Mouse (Mus musculus): ENCODE results near the gene Il6st. TPM values are rescaled to one million over a fixed set of nuclear protein-coding genes. Genes with fewer than 3 reads are reported as not detected.

Gene Il6st
- total RNA-seq, 2 experiments from 2014 or later: 3.6 to 5.4 TPM

DNA sequence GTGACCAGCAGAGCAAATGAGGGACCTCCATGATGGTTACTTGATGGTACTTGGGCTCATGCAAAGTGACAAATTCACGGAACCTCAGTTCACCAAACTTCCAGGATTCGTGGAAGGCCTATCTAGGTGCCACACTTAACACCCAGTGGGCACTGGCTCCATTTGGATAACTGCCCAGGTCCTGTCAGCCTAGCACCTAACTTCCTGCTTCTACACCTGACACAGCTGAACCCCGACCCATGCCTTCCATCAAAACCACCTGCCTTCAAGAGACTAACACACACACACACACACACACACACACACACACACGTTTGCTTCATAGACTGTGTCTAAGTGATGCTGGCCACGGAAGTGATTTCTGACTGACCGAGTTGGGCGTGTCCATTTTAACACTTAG is 47.9 kb downstream of the Il6st start:
- ATAC-seq (replicated peaks; ENCODE audit: low FRiP score, poor library complexity, severe bottlenecking): no peak

DNA sequence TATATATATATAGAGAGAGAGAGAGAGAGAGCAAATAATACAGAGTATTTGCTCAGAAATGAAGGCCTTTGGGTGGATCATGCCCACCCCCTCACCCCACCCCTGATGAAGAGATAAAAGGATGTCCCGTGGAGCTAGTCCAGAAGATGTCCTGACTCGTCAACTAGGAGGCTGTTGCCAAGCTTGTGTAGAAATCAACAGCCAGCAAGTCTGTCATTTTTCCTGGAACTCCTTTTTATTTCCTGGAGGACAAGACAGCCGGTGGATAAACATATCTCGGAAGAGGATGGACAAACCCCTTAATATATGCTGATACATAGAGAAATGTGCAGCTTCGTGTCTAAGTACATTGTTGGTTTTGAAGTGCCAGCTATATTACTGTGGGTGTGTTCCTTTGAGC is 49.0 kb downstream of the Il6st start:
- no peak for ATAC-seq (replicated peaks; ENCODE audit: low FRiP score, poor library complexity, severe bottlenecking)

DNA sequence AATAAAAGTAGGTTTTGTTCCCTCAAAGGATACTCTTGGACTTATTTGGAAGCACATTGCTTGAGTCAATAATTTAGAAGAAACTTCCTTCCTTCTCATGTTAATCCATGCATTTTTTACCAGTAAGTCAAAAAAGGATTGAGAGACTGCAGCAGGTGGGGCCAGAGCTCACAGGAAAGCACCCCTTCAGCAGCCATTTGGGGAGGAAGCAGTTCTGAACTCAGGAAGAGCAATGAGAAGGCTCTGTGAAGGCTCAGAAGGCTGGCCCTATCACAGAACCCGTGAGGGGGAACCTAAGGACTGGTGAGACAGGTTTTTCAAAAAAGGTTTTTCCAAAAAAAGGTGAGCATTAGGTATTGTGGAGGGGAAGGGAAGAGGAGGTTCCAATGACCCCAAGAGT is 50.7 kb downstream of the Il6st start:
- no peak for ATAC-seq (replicated peaks; ENCODE audit: low FRiP score, poor library complexity, severe bottlenecking)

DNA sequence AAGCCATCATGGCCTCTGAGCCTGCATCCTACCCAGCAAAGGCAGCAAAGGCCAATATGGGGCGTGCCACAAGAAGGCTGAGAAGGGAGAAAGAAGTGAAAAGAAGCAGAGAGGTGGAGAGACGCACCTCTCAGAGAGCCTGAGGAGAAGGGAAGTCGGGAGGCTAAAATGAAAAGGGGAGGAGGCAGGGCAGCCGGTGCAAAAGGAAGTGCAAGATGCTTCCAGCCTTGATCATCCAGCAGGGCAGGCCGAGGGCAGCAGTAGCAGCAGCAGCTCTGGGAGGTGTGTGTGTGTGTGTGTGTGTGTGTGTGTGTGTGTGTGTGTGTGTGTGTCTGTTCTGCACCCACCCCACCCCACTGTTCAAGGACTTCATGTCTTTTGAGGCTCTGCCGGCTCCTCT is 58.4 kb downstream of the Il6st start:
- no peak for ATAC-seq (replicated peaks; ENCODE audit: low FRiP score, poor library complexity, severe bottlenecking)

DNA sequence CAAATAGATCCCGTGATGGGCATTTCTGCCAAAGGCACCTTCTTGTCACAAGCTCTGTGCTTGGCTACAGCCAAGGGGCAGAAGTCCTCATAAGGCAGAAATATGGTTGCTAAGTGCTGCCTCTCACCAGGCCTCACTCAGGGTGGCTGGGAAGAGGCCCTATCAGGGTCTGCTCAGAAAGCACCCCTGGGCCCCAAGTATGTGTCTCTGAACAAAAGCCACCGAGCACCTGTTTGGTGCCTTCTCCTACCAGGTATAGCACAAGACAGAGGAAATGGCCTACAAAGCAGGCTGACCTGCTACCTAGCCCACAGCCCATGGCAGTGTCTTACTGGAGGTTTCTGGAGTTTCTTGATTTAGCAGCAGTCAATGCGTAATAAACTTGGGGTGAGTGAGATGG is 59.0 kb downstream of the Il6st start:
- no peak for ATAC-seq (replicated peaks; ENCODE audit: low FRiP score, poor library complexity, severe bottlenecking)

DNA sequence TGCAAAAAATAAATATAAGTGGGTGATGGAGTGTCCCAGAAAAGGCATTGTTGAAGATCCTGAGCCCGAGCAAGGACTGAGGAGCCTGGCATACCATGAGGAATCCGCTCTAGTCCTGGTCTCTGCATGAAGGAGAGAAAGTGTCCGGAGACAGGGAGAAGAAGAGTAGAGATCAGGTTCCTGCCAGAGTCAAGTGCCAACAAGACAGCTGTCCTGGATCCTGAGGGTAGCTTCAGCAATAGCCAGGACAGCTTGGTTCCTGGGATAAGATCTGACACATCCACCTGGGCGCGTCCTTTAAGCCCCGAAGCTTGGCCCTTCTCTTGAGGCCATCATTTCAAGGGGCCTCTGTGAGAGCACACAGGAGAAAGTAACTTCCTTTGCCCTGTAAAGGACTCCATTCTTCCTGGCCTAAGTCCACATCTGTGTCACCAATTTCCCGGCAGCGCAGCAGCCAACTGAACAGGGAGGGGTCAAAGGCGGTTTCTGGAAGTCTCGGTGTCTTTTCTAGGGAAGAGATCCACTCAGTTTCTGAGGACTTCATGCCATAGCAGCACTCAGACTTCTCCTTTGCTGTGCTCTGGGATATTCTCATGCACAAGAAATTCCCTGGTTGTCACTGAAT is 59.6 kb downstream of the Il6st start:
- ATAC-seq (replicated peaks; ENCODE audit: low FRiP score, poor library complexity, severe bottlenecking): no peak

DNA sequence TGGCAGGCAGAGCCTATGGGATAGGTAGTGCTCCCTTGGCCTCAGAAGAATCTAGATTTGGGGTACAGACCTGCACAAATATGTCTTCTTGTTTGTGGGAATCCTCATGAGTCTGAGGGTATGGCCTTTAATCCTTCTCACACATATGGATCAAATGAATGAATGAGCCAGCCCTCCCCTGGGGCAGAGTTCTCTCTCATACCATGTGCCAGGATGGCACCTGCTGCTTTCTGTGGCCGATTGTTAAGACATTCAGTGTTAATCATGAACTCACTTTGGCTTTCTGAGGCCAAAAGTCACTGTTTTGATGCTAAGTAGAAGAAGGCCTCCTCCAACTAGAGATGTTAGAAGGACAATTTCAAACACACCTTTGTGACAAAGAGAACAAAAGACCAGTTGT is 63.3 kb downstream of the Il6st start:
- ATAC-seq (replicated peaks; ENCODE audit: low FRiP score, poor library complexity, severe bottlenecking): no peak

DNA sequence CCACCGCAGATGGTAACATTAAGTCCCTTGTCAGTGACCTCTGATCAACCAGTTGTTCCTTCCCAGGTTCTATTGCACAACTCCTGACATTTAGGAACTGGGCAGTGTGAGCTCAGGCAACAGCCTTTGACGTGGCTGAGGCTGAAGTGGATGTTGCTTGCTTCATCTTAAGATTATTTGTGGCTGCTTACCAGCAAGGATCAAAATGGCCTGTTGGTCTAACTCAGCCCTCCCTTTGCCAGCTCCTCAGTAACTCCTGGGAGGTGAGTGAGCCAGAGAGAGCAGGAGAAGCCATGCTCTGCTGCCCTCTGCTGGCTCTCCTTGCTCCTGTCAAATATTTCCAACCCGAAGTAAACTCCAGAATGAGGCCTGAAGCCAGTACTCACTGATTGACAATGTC is 66.0 kb downstream of the Il6st start:
- peak; percentile 82 for ATAC-seq (replicated peaks; ENCODE audit: low FRiP score, poor library complexity, severe bottlenecking)

DNA sequence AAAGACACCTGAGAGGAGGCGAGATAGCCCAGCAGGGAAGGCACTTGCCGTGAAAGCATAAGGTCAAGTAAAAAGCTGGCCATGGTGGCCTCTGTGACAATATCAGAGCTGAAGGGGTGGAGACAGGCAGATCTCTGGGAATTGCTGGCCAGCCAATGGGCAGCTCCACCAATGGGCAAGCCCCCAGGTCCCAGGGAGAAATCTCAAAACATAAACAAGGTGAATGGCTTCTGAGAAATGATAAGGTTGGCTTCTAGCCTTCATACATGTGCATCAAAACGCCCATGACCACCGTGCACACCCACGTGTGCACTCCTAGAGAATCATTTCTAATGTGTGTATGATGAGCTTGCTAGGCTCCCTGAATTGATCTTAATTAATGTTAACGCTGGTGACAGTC is 68.4 kb downstream of the Il6st start:
- ATAC-seq (replicated peaks; ENCODE audit: low FRiP score, poor library complexity, severe bottlenecking): no peak

DNA sequence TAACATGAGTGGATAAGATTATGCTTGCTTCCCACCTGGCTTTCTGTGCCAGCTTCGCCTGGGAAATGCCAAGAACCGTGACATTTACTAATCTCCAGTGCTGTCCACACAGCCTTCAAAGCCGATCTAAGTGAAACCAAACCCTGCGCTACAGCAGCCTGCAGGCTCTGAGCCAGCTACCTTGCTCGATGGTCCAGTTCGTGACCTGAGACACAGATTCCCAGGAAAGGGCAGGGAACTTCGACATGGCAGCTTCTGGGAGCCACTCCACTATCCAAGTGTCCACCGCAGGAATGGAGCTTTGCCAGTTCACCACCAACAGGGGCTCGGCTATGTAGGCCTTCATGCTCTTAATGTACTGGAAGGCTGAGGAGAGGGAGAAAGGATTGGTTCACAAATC is 69.7 kb downstream of the Il6st start:
- ATAC-seq (replicated peaks; ENCODE audit: low FRiP score, poor library complexity, severe bottlenecking): no peak

DNA sequence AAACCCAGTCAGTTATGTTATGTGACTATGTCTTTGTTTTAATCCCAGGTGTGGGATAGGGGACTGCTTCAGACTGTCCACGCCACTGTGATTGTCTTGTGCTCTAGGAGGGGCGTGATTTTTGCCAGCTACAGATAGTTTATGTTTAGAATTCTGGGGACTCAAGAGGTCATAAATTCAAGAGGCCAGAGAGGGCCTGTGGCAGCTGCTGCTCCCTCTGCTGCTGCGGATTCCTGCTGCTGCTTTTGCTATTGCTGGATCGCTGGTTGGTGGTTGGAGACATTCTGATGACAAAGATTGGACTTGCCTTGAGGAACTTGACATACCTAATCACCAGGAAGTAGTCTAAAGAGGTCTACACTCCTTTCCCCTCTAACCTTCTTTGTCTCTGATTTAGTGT is 72.7 kb downstream of the Il6st start:
- no peak for ATAC-seq (replicated peaks; ENCODE audit: low FRiP score, poor library complexity, severe bottlenecking)

DNA sequence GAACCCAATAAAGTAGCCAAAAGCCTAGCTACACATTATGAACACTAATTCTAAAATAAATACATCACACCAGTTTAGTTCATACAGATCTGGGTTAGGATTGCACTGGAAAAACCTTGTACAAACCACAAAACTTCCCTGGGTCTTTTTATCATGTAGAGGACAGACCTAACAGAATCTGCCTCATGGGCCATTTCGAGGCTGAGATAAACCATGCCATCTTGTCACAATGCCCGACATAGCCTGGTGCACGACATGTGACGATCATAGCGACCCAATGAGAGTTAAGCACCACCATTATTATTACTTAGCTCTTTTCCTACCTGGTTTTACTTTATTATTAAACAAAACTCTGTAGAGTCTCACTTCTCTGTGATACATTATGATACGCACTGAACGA is 73.2 kb downstream of the Il6st start:
- no peak for ATAC-seq (replicated peaks; ENCODE audit: low FRiP score, poor library complexity, severe bottlenecking)

DNA sequence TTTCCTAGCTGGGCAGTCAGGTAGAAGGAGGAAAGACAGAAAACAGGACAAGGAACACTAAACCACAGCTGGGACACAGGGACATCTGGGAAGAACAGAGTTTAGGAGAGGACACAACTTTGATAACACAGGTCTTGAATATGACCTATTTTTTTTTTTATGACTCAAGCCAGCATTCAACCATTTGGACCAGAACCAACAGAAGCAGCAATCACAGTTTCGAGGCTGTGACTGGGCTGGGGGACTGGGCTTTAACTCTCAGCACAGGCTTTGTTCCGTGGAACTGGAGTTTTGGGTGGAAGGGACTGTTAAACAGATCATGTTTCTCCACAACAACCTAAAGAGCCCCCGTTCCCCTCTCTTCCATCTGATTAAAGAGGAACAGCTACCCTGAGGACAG is 76.7 kb downstream of the Il6st start:
- ATAC-seq (replicated peaks; ENCODE audit: low FRiP score, poor library complexity, severe bottlenecking): no peak

DNA sequence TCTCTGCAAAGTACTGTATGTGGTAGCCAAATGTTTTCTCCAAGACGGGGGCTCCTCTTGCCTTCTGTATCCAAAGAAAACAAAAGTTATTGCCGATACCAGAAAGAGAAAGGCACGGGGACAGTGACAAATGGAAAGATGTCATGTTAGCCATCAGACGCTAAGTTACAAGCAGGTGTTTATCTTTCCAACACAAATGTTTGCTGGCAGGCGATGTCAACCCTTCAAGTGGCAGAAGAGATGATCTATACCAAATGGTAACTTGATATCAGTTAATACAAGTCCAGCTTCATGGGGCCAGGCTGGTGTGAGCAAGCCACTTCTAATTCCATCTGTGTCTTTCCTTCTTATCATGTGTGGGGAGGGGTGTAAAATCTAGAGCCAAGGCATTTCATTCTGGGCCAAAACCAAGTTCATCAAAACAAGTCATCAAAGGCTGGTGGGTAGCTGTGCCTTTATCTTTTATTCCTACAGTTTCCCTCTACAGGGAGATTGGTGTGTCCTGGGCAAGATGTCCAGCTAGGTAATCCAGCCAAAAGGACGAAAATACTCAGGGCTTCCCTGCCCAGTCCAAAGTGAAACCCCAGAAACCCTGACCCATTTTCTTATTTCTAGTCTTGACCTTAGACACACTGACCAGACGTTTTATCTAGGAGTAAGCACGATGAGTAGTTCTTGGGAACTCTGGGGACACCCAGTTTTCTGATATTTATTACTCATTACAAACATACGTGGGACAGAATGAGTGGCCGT is 77.5 kb downstream of the Il6st start:
- peak; percentile 65 for ATAC-seq (replicated peaks; ENCODE audit: low FRiP score, poor library complexity, severe bottlenecking)

DNA sequence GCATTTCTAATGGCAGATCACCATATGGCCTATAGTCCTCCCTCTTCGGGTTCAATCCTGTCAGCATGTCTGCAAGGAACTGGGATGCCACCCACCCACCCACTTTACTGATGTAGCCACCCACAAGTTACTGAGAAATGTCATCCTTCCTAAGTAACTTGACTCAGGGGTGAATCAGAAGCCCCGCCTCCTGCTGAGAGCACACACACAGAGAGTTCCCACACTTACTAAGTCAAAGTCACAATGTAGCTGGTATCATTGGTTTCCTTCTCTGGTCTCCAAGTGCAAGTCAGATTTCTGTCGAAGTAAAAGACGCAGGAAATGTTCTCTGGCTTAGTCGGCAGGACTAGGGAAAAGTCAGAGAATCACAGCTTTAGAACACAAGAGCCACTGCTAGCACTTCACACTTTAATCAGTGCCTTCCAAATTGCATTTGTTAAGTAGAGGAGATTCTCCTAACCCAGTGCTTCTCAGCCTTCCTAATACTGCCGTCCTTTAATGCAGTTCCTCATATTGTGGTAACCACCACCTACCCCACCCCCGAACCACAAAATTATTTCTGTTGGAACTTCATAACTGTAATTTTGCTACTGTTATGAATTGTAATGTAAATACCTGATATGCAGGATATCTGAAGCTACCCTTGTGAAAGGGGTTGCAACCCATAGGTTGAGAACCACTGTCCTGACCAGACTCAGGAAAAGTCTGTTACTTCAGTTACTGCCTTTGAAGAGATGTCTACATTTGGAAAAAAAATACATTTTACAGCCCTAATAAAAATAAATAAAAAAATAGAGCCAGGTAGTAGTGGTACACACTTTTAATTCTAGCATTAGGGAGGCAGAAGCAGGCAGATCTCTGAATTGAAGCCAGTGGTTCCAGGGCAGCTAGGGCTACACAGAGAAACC is 88.0 kb downstream of the Il6st start:
- ATAC-seq (replicated peaks; ENCODE audit: low FRiP score, poor library complexity, severe bottlenecking): no peak

DNA sequence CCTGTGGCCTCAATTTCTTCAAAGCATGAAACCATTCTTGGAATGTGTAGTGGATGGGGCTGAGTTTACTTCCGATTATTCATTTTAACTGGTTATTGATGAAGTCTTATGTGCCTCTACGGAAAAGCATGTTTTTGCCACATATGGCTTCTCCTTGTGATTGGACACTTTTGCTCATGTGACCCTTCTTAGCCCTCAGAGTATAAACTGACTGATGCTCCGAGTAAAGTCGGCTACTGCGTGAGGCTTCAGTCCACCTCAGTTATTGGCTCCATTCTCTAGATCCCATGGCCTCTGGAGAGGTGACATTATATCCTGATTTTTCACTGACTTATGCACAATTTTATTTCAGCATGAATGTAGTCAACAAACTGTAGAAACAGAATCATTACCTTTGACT is 89.4 kb downstream of the Il6st start:
- no peak for ATAC-seq (replicated peaks; ENCODE audit: low FRiP score, poor library complexity, severe bottlenecking)

DNA sequence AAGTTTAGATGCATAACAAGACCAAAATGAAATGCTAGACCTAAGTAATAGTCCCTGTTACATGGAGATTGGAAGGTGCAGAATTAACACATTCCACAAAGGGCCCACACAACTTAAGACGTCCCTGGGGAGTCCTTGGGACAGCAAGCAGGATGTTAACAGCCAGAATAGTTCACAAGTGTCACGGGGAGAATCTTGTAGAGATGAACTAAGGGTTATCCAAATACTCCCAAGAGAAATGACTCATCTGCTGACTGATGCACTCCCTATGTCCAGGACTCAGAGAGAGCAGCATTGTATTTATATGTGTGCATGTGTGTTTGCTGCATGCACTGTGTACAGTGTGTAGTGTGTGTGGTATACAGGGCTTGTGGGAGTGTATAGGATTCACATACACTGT is 92.6 kb downstream of the Il6st start:
- no peak for ATAC-seq (replicated peaks; ENCODE audit: low FRiP score, poor library complexity, severe bottlenecking)

Data from erythroblast, adult 5-6 weeks (primary cell).